Mouse (Mus musculus) brain, embryonic 14.5 days (tissue): ENCODE results near the gene Dhx32. TPM values are rescaled to one million over a fixed set of nuclear protein-coding genes. Genes with fewer than 3 reads are reported as not detected.

Experiments
- DNase-seq: peaks from one replicate; pipeline ENCODE4 v3.0.0-alpha.2; 2011; ENCODE audit warnings: low read depth
- CTCF ChIP-seq: fragments of 200-500 bp; IDR thresholded peaks from 2 replicates; pipeline ENCODE4 v1.5.1; 2012; ENCODE audit warnings: inconsistent platforms, mild to moderate bottlenecking, moderate library complexity, borderline replicate concordance; ENCODE audit not compliant: insufficient read depth, insufficient read length; ENCODE audit errors: extremely low read depth
- POLR2A ChIP-seq: fragments of 200-500 bp; IDR thresholded peaks from 2 replicates; pipeline ENCODE4 v1.6.1; 2012; ENCODE audit warnings: mild to moderate bottlenecking, inconsistent platforms, borderline replicate concordance; ENCODE audit not compliant: poor library complexity, insufficient read depth, insufficient read length, severe bottlenecking; ENCODE audit errors: extremely low read depth
- polyA plus RNA-seq: library from polyadenylated mRNA; depleted of rRNA; stranded (reverse); fragments of >200 nt; gene quantifications from 2 replicates; pipeline ENCODE4 v1.2.3, GENCODE M21; 2012; rRNA removed

Gene Dhx32
- 31.6 and 35.3 TPM in 2 replicates for polyA plus RNA-seq

DNA sequence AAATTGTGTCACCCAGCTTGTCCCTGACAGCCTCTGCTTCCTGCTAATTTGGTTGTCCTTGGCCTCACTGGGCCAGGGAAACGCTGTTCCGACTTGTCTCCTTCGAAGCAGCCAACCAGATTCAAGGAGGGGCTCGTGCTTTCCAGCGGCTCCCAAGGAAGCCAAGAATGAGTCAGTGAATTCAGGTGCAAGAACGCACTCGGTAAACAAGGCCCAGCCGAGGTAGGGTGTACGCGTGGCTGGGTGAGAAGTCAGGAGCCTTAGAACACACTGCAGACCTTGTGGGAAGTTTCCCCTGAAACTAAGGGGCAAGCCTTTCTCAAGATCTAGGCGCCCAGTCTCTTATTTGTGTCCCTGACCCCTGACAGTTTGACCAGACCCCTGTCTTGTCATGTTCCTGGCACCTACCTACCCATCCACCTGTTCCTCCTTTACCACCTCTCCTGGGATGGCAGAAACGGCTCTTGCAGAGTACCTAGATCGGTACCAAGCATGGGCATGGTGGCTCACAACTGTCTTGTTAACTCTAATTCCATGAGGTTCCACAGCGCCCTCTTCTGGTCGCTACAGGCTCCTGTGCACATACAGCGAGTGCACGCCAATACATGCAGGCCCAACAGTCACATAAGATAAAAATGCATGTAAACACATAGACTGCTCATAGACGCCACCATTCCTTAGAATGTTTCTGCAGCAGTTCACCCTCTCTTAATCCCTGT lies at the start of gene Dhx32:
Gene Dhx32, minus strand, starts transcription at position 10 of the 719 bp plus-strand sequence.
- peak; percentile 77 for TF ChIP-seq CTCF
- TF ChIP-seq POLR2A: no peak
- DNase-seq: peak; percentile 91

DNA sequence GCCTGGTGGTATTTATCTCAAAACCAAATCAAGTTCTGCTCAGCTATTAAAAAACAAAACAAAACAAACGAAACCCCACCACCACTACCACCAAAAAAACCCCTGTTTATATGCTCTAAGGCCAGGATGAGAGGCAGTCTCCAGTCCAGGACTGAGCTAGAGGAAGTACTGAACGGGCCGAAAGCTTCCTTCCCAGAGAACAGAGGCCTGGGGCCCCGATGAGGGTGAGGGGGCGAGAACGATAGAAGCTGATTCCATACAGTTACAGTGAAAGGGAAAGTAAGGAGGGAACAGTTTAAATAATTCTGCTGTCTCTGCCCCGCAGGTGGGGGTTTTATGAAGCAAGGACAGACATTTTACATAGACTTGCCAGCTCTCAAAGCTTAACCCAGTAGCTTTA lies 47.1 kb upstream of the Dhx32 start:
- TF ChIP-seq CTCF: no peak
- TF ChIP-seq POLR2A: no peak
- no peak for DNase-seq

DNA sequence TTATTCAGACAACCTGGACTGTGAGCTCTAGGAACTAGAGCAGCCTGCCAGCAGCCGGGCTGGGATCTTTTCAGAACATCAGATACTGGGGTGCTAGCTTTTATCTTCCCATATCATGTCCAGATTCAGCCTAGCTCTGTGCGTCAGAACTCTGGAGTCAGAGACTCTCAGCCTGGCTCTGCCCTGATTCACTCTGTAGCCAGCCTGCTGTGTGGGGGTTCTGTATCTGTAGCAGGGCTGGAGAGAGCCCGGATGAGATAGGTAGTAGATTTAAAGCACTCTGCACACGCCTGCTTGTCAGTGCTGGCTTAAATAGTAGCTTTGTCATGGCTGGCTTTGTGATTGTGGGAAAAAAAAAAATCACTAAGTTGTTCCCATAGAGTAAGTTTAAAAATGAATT lies 46.0 kb upstream of the Dhx32 start:
- peak; percentile 12 for DNase-seq
- TF ChIP-seq POLR2A (no peak), CTCF (no peak)

DNA sequence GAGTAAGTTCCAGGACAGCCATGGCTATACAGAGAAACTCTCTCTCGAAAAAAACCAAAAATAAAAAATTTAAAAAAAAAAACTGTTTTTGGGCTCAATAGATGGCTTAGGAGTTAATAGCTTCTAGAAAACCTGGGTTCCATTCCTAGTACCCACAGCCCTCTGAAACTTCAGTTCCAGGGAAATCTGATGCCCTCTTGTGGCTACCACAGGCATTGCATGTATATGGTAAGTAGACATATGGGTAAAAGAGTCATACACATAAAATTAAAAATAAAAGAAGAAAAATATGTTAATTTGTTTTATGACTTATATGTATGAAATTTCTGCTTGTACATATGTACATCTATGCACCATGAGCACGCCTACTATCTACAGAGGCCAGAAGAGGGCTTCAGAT lies 42.1 kb upstream of the Dhx32 start:
- TF ChIP-seq CTCF (peak; percentile 36; the same call in 1 of the 2 replicates), POLR2A (no peak)
- no peak for DNase-seq

DNA sequence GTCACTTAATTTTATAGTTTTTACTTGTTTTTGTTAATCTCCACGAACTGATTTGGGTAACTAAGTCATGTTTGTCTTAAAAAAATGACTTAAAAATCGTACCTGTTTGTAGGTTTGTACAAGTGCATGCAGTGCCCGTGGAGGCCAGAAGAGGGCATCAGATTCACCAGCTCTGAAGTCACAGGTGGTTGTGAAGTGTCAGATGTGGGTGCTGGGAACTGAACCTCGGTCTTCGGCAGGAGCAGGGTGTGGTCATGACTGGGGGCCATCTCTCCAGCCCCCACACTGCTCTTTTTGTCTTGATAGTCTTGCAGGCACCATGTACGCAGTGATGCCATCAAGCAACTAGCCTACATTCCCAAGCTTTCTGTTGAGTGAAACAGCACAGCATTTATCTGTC lies 41.2 kb upstream of the Dhx32 start:
- no peak for DNase-seq
- TF ChIP-seq POLR2A (no peak), CTCF (peak; percentile 35; the same call in 1 of the 2 replicates)

DNA sequence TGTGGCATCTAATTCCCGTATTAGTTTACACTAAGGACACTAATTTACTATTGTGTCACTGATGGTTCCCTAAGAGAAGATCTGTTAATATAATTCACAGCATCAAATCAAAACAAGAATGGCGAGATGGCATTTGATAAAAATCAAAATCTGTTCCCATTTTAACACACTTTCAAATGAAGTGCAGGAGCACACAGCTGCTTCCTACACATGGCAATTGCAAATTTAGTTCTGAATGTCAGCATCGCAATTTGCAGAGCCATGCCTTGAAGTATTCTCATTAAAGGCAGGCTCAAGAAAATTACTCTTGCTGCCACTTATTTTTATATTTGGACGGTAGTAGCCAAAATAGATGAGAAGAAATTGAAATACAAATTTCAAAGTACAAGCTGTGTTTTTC lies 30.8 kb upstream of the Dhx32 start:
- peak; percentile 59 for DNase-seq
- no peak for TF ChIP-seq CTCF
- TF ChIP-seq POLR2A: no peak

DNA sequence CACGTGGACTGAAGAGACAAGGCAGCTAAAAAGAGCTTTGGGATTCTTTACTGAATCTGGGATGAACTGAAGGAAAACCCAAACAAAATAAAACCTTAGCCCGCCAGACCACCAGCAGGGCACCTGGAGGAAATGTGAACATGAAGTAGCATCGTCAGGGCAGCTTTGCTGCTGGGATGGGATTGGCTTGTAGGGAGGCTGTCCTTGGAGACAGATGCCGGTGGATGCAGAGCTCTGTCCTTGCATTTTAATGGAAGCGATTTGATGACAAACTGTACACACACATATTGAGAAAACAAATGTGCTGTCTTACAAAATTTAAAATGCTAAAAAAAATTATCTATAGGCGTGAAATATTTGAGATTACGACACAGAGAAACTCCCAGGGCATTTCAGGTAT lies 30.4 kb upstream of the Dhx32 start:
- peak; percentile 23 for DNase-seq
- no peak for TF ChIP-seq POLR2A
- no peak for TF ChIP-seq CTCF

DNA sequence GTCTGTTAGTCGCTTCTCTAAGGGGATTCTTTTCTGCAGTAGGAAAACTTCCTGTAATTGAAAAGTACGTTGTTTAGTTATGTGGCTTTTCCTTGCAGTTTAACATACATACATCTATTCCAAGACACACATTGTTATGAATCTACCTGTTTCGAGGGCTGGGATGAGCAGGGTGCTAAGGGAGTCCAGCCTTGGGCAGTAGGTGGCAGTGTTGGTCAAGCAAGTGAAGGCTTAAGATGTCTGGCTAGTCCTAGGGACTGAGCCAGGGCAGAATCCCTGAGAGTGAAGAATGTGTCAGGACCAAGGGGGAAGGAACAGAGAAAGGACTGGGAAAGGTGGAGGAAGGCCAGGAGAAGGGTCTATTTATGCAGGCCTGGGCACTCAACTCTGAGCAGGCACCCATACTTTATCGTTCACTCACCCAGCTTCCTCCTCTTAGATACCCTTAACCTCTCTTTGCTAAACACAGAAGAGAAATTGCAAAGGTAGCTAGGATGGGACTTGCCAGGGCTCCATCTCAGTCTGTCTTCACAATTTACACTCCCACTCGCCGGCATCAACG lies 23.2 kb upstream of the Dhx32 start:
- DNase-seq: peak; percentile 83
- TF ChIP-seq CTCF (peak; percentile 81), POLR2A (no peak)

DNA sequence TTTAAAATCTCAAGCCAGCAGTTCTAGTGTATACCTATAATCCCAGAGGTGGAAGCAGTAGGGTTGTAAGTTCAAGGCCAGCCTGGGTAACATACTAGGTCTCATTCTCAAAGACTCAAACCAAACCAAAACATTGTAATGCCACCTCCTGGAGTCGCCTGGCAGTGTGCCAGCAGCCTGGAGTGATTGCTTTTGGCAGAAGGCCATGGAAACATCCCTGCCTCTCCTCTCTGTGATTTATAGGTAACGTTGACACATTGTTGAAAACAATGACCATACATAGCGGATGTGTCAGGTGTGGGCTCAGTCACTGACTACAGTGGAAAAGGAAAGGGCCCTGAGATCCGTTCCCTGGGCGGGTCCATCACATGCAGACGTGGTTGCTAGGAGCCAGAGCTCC lies 19.3 kb upstream of the Dhx32 start:
- no peak for TF ChIP-seq CTCF
- TF ChIP-seq POLR2A: no peak
- DNase-seq: peak; percentile 34

DNA sequence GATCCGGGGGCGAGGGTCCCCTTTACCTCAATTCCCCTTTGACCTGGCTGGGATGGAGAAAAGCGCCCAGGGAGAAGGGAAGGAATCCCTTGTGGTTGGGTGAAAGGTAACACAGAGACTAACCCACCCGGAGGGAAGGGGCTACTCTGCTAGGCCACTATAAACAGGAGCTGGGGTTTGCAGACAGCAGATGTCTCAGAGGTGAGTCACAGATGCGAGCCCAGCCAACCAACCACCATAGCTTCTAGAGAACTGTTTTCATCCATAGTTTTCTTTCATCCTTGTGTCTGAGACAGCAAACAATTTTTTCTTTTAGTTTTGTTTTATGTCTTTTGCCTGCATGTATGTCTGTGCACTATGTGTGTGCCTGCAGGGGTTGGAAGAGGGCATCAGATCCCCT lies 17.4 kb upstream of the Dhx32 start:
- no peak for DNase-seq
- TF ChIP-seq CTCF (no peak), POLR2A (no peak)

DNA sequence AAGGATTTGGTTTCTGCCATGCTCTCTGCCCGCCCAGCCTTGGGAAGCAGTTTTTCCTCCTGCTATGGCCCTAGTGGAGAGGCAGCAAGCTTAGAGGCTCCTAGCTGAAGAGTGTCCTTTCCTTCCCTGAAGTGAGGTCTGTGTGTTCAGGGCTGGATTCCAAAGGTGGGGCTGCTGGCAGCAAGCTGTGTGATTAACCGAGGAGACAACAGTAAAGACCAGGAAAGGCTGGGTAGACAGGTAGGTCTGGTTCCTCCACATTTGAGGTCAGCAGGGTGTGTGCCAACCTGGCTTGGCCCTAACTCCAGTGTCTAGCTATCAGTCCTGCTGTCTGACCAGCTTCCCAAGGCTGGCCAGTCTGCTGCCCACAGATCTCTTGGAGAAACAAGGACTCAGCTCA lies 12.2 kb upstream of the Dhx32 start:
- no peak for DNase-seq
- no peak for TF ChIP-seq POLR2A
- TF ChIP-seq CTCF: no peak
